Mouse (Mus musculus) frontal cortex, postnatal 10 days (tissue): ENCODE measurements around the gene Rasa3.

Experiments
- DNase-seq, 2 experiments: peaks; one replicate each; pipeline ENCODE4 v3.0.0; 2022; ENCODE audit warnings: low spot score in 2 of 2, mixed read lengths in 1 of 2

The Rasa3 gene

GRCm38 (mm10) chr8:13685674-13686314 is 8.4 kb upstream of the Rasa3 start:
- no peak for DNase-seq

GRCm38 (mm10) chr8:13684131-13684530 is 6.7 kb upstream of the Rasa3 start:
- no peak for DNase-seq

GRCm38 (mm10) chr8:13678182-13678581 is 779 bp upstream of the Rasa3 start:
- DNase-seq = no peak

GRCm38 (mm10) chr8:13676701-13677412 is 546 bp downstream of the Rasa3 start:
- peak; percentile 71 to 75 for DNase-seq

- DNase-seq = peak; percentile 58
These were observed 1.1 kb downstream of the Rasa3 start for GRCm38 (mm10) chr8:13676302-13676700.

- DNase-seq = no peak
These were observed 1.9 kb downstream of the Rasa3 start for GRCm38 (mm10) chr8:13675524-13675923.

- DNase-seq = no peak
These were observed 2.3 kb downstream of the Rasa3 start for GRCm38 (mm10) chr8:13675121-13675520.

- DNase-seq = peak in 1 of 2 experiments; percentile 28
These were observed 3.0 kb downstream of the Rasa3 start for GRCm38 (mm10) chr8:13674294-13675010.

- DNase-seq = no peak
These were observed 4.2 kb downstream of the Rasa3 start for GRCm38 (mm10) chr8:13673215-13673614.

- no peak for DNase-seq
These were observed 6.0 kb downstream of the Rasa3 start for GRCm38 (mm10) chr8:13671246-13672003.

- DNase-seq = no peak
These were observed 7.4 kb downstream of the Rasa3 start for GRCm38 (mm10) chr8:13670011-13670471.

GRCm38 (mm10) chr8:13668367-13668766 is 9.0 kb downstream of the Rasa3 start:
- DNase-seq = no peak

GRCm38 (mm10) chr8:13667917-13668316 is 9.5 kb downstream of the Rasa3 start:
- DNase-seq = no peak

GRCm38 (mm10) chr8:13665944-13666343 is 11.5 kb downstream of the Rasa3 start:
- DNase-seq = no peak

GRCm38 (mm10) chr8:13665538-13665937 is 11.9 kb downstream of the Rasa3 start:
- no peak for DNase-seq

GRCm38 (mm10) chr8:13664711-13665210 is 12.6 kb downstream of the Rasa3 start:
- no peak for DNase-seq

- DNase-seq = no peak
These were observed 17.1 kb downstream of the Rasa3 start for GRCm38 (mm10) chr8:13660323-13660722.

- DNase-seq = no peak
These were observed 19.9 kb downstream of the Rasa3 start for GRCm38 (mm10) chr8:13657479-13657878.

GRCm38 (mm10) chr8:13655033-13655351 is 22.4 kb downstream of the Rasa3 start:
- no peak for DNase-seq

- no peak for DNase-seq
These were observed 22.9 kb downstream of the Rasa3 start for GRCm38 (mm10) chr8:13654350-13655032.

GRCm38 (mm10) chr8:13650541-13651191 is 26.7 kb downstream of the Rasa3 start:
- no peak for DNase-seq
